Mouse (Mus musculus) forebrain, embryonic 14.5 days (tissue): ENCODE measurements around the gene AC140267.1. TPM values are rescaled to one million over a fixed set of nuclear protein-coding genes. Genes with fewer than 3 reads are reported as not detected.
A peak's percentile ranks its signal among the peaks of the same experiment; 100 is the strongest.

ENCODE experiments used
- ATAC-seq: fragments of 200-750 bp; cut with Nextera tagmentation; 2 replicates; pipeline ENCODE4 v1.8.0; 2017; ENCODE audit warnings: mild to moderate bottlenecking, moderate library complexity
- DNase-seq: peaks from one replicate; pipeline ENCODE4 v3.0.0-alpha.2; 2015; ENCODE audit warnings: low spot score
- H3K27ac ChIP-seq: fragments of 300-500 bp; sonication (generic); 2 replicates; pipeline ENCODE4 v1.5.1; 2014; ENCODE audit warnings: low read depth, mild to moderate bottlenecking, control low read depth, low read length, moderate library complexity
- H3K27me3 ChIP-seq: fragments of 300-500 bp; sonication (generic); replicated peaks from 2 replicates; pipeline ENCODE4 v1.6.1; 2014; ENCODE audit warnings: low read length, control low read depth, mixed read lengths; ENCODE audit not compliant: control insufficient read depth, insufficient read depth
- H3K36me3 ChIP-seq: fragments of 300-500 bp; sonication (generic); 2 replicates; pipeline ENCODE4 v1.6.1; 2014; ENCODE audit warnings: low read length, control low read depth; ENCODE audit not compliant: control insufficient read depth, insufficient read depth
- H3K4me1 ChIP-seq: fragments of 300-500 bp; sonication (generic); 2 replicates; pipeline ENCODE4 v1.6.1; 2014; ENCODE audit warnings: antibody characterized with exemption, low read length, control low read depth; ENCODE audit not compliant: control insufficient read depth, insufficient read depth
- H3K4me2 ChIP-seq: fragments of 300-500 bp; sonication (generic); 2 replicates; pipeline ENCODE4 v1.6.1; 2014; ENCODE audit warnings: mild to moderate bottlenecking, control low read depth, low read length
- H3K4me3 ChIP-seq: fragments of 300-500 bp; sonication (generic); 2 replicates; pipeline ENCODE4 v1.5.1; 2014; ENCODE audit warnings: low read depth, low read length, control low read depth
- H3K9ac ChIP-seq: fragments of 300-500 bp; sonication (generic); 2 replicates; pipeline ENCODE4 v1.6.1; 2014; ENCODE audit warnings: mild to moderate bottlenecking, low read length, control low read depth, moderate library complexity
- H3K9me3 ChIP-seq: fragments of 300-500 bp; sonication (generic); replicated peaks from 2 replicates; pipeline ENCODE4 v1.6.1; 2016; ENCODE audit warnings: low read length, control low read depth, mixed read lengths; ENCODE audit not compliant: control insufficient read depth
- WGBS: fragments of 180-500 bp; shearing (Covaris S2); extraction: QIAGEN DNeasy Blood & Tissue Kit; methylation state at CpG from one replicate; pipeline ENCODE4 v1.1.7; 2014; 5-methylcytosine and 5-hydroxymethylcytosine counted together
- polyA plus RNA-seq: library from polyadenylated mRNA; unstranded; fragments of >200 nt; fragmentation: Nextera tagmentation; extraction: Ambion mirVana; gene quantifications from 2 replicates; pipeline ENCODE4 v1.2.1, GENCODE M21; 2014

Gene AC140267.1
- polyA plus RNA-seq, 1 experiment from 2014 or later, result not detected

DNA sequence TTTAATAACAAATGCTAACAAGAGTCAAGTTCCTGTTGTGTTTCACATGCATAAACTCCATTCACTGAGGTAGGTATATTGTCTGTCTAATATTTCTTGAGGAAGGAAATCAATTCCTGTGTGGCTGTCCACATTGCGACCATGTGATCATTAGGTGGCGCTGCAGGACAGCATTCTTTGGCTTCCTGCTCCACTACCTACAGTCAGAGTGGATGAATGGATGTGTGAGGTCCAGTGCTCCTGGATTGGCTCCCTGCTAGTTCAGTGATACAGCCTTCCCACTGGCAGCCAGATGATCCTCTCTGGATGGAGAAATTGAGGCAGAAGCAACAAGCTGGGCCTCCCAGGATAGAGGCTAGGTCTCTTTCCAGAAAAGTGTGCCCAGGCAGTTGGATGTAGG is 30.6 kb downstream of the AC140267.1 start:
- no peak overlapping the region for H3K4me2 ChIP-seq
- no peaks in the 10 kb centered on the region for H3K9me3 ChIP-seq
- no peak overlapping the region for H3K9ac ChIP-seq
- H3K27ac ChIP-seq, result no peak overlapping the region
- ATAC-seq, result 0 out of 2 replicates have a peak, but pooled peaks have one; percentile 43
- no peaks in the 10 kb centered on the region for H3K27me3 ChIP-seq
- no peak overlapping the region for H3K4me3 ChIP-seq
- WGBS, result 0% methylated on average over 2 of the region's 2 CpGs
- 0 out of 2 replicates have a peak, but pooled peaks cover under 1% of the 10 kb centered on the region for H3K36me3 ChIP-seq
- H3K4me1 ChIP-seq, result peaks cover 5% of the 10 kb centered on the region; the same call in 1 of the 2 replicates
- DNase-seq, result peak; percentile 88

DNA sequence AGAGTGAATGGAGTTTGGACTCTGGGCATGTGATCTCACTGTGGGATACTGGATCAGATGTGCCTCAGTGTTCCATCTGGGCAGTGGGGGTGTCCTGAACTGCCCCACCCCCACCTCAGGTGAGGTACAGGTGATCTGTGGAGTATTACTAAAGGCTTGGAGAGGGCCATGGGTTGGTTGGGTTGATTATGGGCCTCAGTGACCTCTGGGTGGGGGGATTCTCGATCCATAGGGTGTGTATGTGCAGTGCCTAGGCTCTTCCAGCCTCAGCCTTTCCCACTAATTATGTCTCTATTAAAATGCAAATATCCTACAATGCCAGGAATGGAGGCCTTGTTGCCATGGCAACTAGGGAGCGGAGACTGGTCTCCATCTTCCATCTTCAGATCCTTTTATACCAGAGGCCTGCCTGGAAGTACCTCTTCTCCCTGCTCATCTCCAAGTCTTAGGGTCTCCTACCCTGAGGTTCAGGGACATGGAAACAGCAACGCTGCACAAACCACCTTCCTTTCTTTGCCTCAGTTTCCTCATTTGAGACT is 36.3 kb downstream of the AC140267.1 start:
- peak; percentile 76 for DNase-seq
- Histone ChIP-seq H3K9ac (no peak overlapping the region), H3K36me3 (no peaks in the 10 kb centered on the region), H3K4me1 (peaks cover 4% of the 10 kb centered on the region; the same call in 1 of the 2 replicates), H3K27ac (no peak overlapping the region), H3K9me3 (no peaks in the 10 kb centered on the region), H3K4me2 (no peak overlapping the region), H3K4me3 (no peak overlapping the region), H3K27me3 (0 out of 2 replicates have a peak, but pooled peaks cover 2% of the 10 kb centered on the region)
- 0 out of 2 replicates have a peak, but pooled peaks have one; percentile 40 for ATAC-seq
- WGBS, result 37% methylated on average over 3 of the region's 3 CpGs

DNA sequence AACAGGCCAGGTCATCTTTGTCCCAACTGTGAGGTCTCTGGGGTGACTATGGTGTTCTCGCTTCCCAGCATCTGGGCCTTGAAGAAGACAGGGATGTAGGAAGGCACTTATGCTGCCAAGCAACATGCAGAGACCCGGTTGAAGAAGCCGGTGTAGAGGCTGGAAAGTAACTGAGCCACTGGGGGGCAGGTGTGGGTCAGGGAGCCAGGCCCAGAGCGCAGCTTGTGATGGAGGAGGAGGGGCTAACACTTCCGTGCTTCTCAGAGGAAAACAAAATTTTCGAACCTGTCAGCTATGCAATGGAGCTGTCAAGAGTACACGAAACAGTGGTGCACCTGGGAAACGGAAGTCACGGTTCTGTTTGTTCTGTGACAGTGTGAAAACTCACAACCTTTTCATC is 41.5 kb downstream of the AC140267.1 start:
- DNase-seq (no peak), ATAC-seq (no peak)
- no peaks in the 10 kb centered on the region for H3K36me3 ChIP-seq
- H3K4me1 ChIP-seq, result peaks cover 2% of the 10 kb centered on the region; the same call in 1 of the 2 replicates
- H3K27me3 ChIP-seq, result 0 out of 2 replicates have a peak, but pooled peaks cover 2% of the 10 kb centered on the region
- H3K9me3 ChIP-seq, result no peaks in the 10 kb centered on the region
- no peak overlapping the region for H3K27ac ChIP-seq
- 49% methylated on average over 9 of the region's 9 CpGs for WGBS
- H3K4me3 ChIP-seq, result no peak overlapping the region
- no peak overlapping the region for H3K9ac ChIP-seq
- H3K4me2 ChIP-seq, result no peak overlapping the region

DNA sequence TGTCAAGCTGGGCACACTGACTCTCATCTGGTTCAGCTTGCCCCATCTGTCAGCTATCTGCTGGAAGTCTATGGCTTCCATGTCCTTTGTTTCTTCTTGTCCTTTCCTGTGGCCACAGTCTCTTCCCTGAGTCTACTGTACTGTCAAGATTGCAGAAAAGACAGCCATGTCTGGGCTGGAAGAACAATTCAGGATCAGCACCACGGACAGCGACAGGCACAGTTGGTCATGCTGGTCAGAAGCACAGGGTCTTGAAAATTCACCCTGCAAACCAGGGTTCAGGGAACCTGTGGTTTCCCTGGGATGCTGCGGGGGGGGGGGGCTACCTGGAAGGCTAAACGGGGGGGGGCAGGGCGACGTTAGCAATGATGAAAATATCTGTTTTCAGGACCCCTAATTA is 42.0 kb downstream of the AC140267.1 start:
- WGBS, result 0% methylated on average over 6 of the region's 6 CpGs
- no peak for DNase-seq
- no peak overlapping the region for H3K9ac ChIP-seq

DNA sequence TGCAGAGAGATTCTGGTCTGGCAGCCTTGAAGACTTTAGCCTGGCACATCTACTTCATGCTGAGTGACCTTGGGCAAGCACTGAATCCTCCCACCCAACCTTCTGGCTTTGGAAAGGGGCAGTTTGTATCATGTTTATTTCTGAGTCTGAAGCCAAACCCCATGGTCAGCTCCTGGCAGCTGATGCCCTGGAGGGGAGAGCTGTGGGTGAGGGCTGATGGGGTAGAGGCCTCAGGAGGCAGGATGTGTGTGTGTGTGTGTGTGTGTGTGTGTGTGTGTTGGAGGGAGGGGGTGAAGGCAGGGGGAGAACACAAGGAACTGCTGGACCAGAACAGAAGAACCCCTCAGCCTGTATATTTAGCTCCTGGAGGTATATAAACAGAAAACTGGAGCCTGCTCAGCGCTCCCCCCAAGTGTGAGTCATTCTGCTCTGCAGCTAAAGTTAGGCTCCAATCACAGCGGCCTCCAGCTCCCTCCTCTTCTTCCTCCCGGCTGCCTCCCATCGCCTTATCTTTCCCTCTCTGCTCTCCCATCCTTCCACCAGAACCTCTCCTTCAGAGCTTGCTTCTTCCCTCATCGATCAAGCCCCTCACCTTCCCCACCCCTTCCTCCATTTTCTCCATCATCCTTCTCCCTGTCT is 42.6 kb downstream of the AC140267.1 start:
- DNase-seq (no peak), ATAC-seq (no peak)
- Histone ChIP-seq H3K9me3 (no peaks in the 10 kb centered on the region), H3K4me3 (no peak overlapping the region), H3K27ac (no peak overlapping the region), H3K4me2 (no peak overlapping the region), H3K36me3 (no peaks in the 10 kb centered on the region), H3K9ac (no peak overlapping the region), H3K27me3 (0 out of 2 replicates have a peak, but pooled peaks cover 2% of the 10 kb centered on the region), H3K4me1 (no peaks in the 10 kb centered on the region)
- WGBS, result 71% methylated on average over 5 of the region's 5 CpGs

More for the DNA sequence above, 42.0 kb downstream of the AC140267.1 start:
- H3K4me2 ChIP-seq, result no peak overlapping the region
- H3K27me3 ChIP-seq, result 0 out of 2 replicates have a peak, but pooled peaks cover 2% of the 10 kb centered on the region
- H3K27ac ChIP-seq, result no peak overlapping the region
- H3K36me3 ChIP-seq, result no peaks in the 10 kb centered on the region
- H3K4me3 ChIP-seq, result no peak overlapping the region
- H3K4me1 ChIP-seq, result no peaks in the 10 kb centered on the region
- no peak for ATAC-seq
- no peaks in the 10 kb centered on the region for H3K9me3 ChIP-seq

DNA sequence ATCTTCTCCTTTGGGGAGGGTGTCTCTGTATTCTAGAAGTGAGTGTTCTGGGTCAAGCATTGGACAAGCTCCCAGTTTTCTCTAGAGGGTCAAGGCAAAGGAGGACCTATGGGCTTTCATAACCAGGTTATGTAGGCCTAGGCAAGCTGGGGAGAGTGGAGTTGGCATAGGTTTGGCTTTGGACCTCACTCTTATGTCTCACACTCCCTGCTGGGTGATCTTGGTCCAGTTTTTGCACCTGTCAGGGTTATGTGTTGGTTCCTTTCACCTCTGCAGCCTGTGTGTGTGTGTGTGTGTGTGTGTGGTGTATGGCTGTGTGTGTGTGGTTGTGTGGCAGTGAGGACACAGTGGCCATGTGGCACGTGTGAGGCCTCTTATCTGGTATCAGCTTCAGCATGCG is 43.4 kb downstream of the AC140267.1 start:
- H3K4me3 ChIP-seq, result no peak overlapping the region
- no peak overlapping the region for H3K27ac ChIP-seq
- no peaks in the 10 kb centered on the region for H3K4me1 ChIP-seq
- H3K36me3 ChIP-seq, result no peaks in the 10 kb centered on the region
- 0 out of 2 replicates have a peak, but pooled peaks cover under 1% of the 10 kb centered on the region for H3K27me3 ChIP-seq
- H3K4me2 ChIP-seq, result no peak overlapping the region
- ATAC-seq (no peak), DNase-seq (no peak)
- no peaks in the 10 kb centered on the region for H3K9me3 ChIP-seq
- H3K9ac ChIP-seq, result no peak overlapping the region
- 73% methylated on average over 2 of the region's 2 CpGs for WGBS

DNA sequence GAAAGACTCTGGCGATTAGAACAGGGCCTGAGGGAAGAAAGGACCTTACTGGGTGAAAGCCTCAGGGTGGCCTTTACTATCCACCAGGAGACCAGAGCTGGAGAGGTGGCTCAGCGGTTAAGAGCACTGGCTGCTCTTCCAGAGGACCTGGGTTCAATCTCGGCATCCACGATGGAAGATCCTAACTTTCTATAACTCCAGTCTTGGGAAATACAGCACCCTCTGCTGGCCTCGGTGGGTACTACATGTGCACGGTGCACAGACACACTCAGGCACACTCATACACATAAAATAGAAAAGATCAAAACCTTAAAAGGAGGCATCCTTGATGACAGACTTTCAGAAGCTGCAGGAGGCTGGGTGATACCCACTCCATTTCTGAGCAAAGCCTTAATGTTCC is 45.0 kb downstream of the AC140267.1 start:
- DNase-seq, result peak; percentile 60
- WGBS, result 16% methylated on average over 6 of the region's 6 CpGs
- Histone ChIP-seq H3K4me2 (no peak overlapping the region), H3K9ac (no peak overlapping the region), H3K27me3 (peaks cover 11% of the 10 kb centered on the region), H3K27ac (no peak overlapping the region), H3K4me3 (no peak overlapping the region), H3K4me1 (no peaks in the 10 kb centered on the region), H3K36me3 (no peaks in the 10 kb centered on the region), H3K9me3 (no peaks in the 10 kb centered on the region)
- ATAC-seq, result peak; percentile 20; the same call in 1 of the 2 replicates
